Mouse (Mus musculus) gastrocnemius, adult 2 months (tissue): ENCODE data around the gene Scube1. TPM values are rescaled to one million over a fixed set of nuclear protein-coding genes. Genes with fewer than 3 reads are reported as not detected.

ENCODE experiments used
- DNase-seq: peaks from one replicate; pipeline ENCODE4 v3.0.0; 2022
- H3K27ac ChIP-seq: fragments of 200-600 bp; 2 replicates; pipeline ENCODE4 v1.8.1; 2022; ENCODE audit warnings: mild to moderate bottlenecking
- H3K4me3 ChIP-seq: fragments of 200-600 bp; 2 replicates; pipeline ENCODE4 v1.8.1; 2022; ENCODE audit warnings: mild to moderate bottlenecking, moderate library complexity
- CTCF ChIP-seq: fragments of 200-600 bp; IDR thresholded peaks from 2 replicates; pipeline ENCODE4 v1.8.1; 2022; ENCODE audit warnings: antibody characterized with exemption, mild to moderate bottlenecking, moderate library complexity
- intact Hi-C: fragments of 180-260 bp; cut with DNase I; formaldehyde crosslinking; loops from one replicate; pipeline ENCODE4 v1.15.1; 2025
- total RNA-seq, 2 experiments: library from RNA; stranded (reverse); gene quantifications; 2 replicates each; pipeline ENCODE4 v1.2.3; 2021

Gene Scube1
- total RNA-seq, 2 experiments from 2014 or later: 0.18 to 0.45 TPM

GRCm38 (mm10) chr15:83677098-83677497, 47.7 kb downstream of the Scube1 start:
- intact Hi-C loops: no loop called here

GRCm38 (mm10) chr15:83676286-83676685, 48.5 kb downstream of the Scube1 start:
- no peak overlapping the region for H3K4me3 ChIP-seq
- no peak for TF ChIP-seq CTCF
- no peak overlapping the region for H3K27ac ChIP-seq
- intact Hi-C loops: no loop called here
- DNase-seq: no peak

More at GRCm38 (mm10) chr15:83677098-83677497, 47.7 kb downstream of the Scube1 start:
- Histone ChIP-seq H3K27ac (no peak overlapping the region), H3K4me3 (no peak overlapping the region)
- TF ChIP-seq CTCF: no peak
- no peak for DNase-seq

- no peak for DNase-seq
- Histone ChIP-seq H3K27ac (no peak overlapping the region), H3K4me3 (no peak overlapping the region)
- intact Hi-C loops: no loop called here
- no peak for TF ChIP-seq CTCF
Observed at GRCm38 (mm10) chr15:83673621-83674020, 51.2 kb downstream of the Scube1 start.

- no peak overlapping the region for H3K27ac ChIP-seq
- intact Hi-C loops: no loop called here
- DNase-seq: no peak
- H3K4me3 ChIP-seq: no peak overlapping the region
- no peak for TF ChIP-seq CTCF
Observed at GRCm38 (mm10) chr15:83667501-83667900, 57.3 kb downstream of the Scube1 start.

GRCm38 (mm10) chr15:83666418-83666817, 58.4 kb downstream of the Scube1 start:
- DNase-seq: no peak
- TF ChIP-seq CTCF: no peak
- Histone ChIP-seq H3K27ac (no peak overlapping the region), H3K4me3 (no peak overlapping the region)
- intact Hi-C loops: no loop called here

- DNase-seq: no peak
- H3K4me3 ChIP-seq: no peak overlapping the region
- H3K27ac ChIP-seq: no peak overlapping the region
- TF ChIP-seq CTCF: no peak
- intact Hi-C loops: no loop called here
Observed at GRCm38 (mm10) chr15:83665993-83666392, 58.8 kb downstream of the Scube1 start.

- no peak overlapping the region for H3K4me3 ChIP-seq
- intact Hi-C loops: loop anchor here (1.0 kb wide), 2 partner anchors 63 to 95 kb away; no protein-coding TSS in a partner anchor
- peak; percentile 77 for TF ChIP-seq CTCF
Observed at GRCm38 (mm10) chr15:83664722-83665121, 60.1 kb downstream of the Scube1 start.

GRCm38 (mm10) chr15:83663066-83663465, 61.8 kb downstream of the Scube1 start:
- no peak overlapping the region for H3K4me3 ChIP-seq
- no peak for DNase-seq
- H3K27ac ChIP-seq: no peak overlapping the region
- TF ChIP-seq CTCF: no peak
- intact Hi-C loops: no loop called here

More at GRCm38 (mm10) chr15:83664722-83665121, 60.1 kb downstream of the Scube1 start:
- H3K27ac ChIP-seq: no peak overlapping the region
- peak; percentile 75 for DNase-seq

GRCm38 (mm10) chr15:83662106-83662505, 62.7 kb downstream of the Scube1 start:
- intact Hi-C loops: no loop called here
- H3K4me3 ChIP-seq: no peak overlapping the region
- TF ChIP-seq CTCF: no peak

GRCm38 (mm10) chr15:83642518-83642917, 82.3 kb downstream of the Scube1 start:
- no peak overlapping the region for H3K4me3 ChIP-seq
- TF ChIP-seq CTCF: no peak
- no peak for DNase-seq
- no peak overlapping the region for H3K27ac ChIP-seq
- intact Hi-C loops: no loop called here

More at GRCm38 (mm10) chr15:83662106-83662505, 62.7 kb downstream of the Scube1 start:
- H3K27ac ChIP-seq: no peak overlapping the region
- DNase-seq: no peak

- H3K27ac ChIP-seq: no peak overlapping the region
- DNase-seq: no peak
- no peak overlapping the region for H3K4me3 ChIP-seq
- no peak for TF ChIP-seq CTCF
- intact Hi-C loops: no loop called here
Observed at GRCm38 (mm10) chr15:83640208-83640607, 84.6 kb downstream of the Scube1 start.

- TF ChIP-seq CTCF: no peak
- no peak overlapping the region for H3K4me3 ChIP-seq
- no peak overlapping the region for H3K27ac ChIP-seq
- intact Hi-C loops: no loop called here
- DNase-seq: peak; percentile 38
Observed at GRCm38 (mm10) chr15:83639160-83639559, 85.7 kb downstream of the Scube1 start.

GRCm38 (mm10) chr15:83638196-83638899, 86.5 kb downstream of the Scube1 start:
- Histone ChIP-seq H3K4me3 (no peak overlapping the region), H3K27ac (no peak overlapping the region)
- no peak for TF ChIP-seq CTCF
- no peak for DNase-seq
- intact Hi-C loops: no loop called here

GRCm38 (mm10) chr15:83636759-83637158, 88.1 kb downstream of the Scube1 start:
- no peak for TF ChIP-seq CTCF
- H3K4me3 ChIP-seq: no peak overlapping the region
- DNase-seq: no peak
- intact Hi-C loops: no loop called here
- H3K27ac ChIP-seq: no peak overlapping the region
